Mouse (Mus musculus): ENCODE data around the gene Olfr1133.
"Not testable (repeated sequence)": the region's sequence is repeated elsewhere in the genome, so short reads cannot be mapped to it uniquely, and the experiment has no call there.

The Olfr1133 gene

DNA sequence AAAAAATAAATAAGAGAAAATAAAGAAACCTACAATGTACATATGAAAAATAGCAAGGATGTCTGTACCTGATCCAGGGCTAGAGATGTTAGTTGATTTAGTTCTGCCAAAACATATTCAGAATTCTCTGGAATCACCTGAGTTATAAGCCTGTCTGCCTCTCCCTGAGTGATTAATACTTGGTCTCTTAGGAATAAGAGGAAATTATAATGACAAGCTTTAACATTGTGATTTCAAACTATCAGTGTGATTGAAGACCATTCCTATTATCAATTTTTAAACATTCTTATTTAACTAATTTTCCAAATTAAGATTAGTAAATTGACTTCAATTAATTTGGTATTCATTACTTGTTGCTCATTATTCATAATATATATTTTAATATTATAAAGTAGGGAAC lies at the start of gene Olfr1133:
Olfr1133 (minus strand) TSS at position 101 of the 400 bp plus-strand sequence.
- DNase-seq = no peak

DNA sequence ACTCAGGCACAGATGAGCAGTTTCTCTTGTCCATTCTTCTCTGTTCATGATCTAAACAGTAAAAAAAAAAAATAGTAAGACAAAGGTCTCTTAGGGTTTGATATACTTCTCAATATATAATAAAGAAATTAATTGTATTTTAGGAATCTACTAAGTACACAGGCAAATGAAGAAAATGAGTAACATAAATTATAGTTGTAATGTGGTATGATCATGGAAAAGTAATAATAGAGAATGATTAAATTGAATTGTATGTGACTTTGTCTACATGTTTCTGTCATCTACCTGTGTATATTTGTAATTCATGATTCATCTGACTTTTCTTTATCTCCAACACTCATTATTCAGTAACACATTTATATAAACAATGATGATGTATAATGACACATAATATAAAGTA lies 46.7 kb upstream of the Olfr1133 start, which contains the start of gene Olfr1136:
Olfr1136 (minus strand) TSS at position 101 of the 400 bp plus-strand sequence.
- no peak for DNase-seq

DNA sequence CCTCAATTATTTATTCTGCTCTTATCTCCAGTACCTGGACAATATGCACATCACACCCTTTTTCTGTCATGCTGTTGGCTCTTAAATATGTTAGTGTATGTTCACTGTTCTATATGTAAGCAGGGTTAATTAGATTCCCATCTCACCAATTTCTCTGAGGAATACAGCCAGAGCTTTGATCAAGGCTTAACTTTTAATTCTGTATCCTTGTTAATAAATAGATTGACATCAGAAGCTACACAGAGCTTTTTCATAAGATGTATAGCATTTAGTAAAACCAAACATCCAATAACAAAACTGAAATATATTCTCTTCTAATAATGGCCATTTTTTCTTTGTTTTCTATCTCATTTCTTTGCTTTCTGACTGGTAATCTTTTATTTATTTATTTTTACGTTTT lies 26.4 kb upstream of the Olfr1133 start, which contains the start of gene Olfr1135:
Olfr1135 (minus strand) TSS at position 101 of the 400 bp plus-strand sequence.
- no peak for DNase-seq

DNA sequence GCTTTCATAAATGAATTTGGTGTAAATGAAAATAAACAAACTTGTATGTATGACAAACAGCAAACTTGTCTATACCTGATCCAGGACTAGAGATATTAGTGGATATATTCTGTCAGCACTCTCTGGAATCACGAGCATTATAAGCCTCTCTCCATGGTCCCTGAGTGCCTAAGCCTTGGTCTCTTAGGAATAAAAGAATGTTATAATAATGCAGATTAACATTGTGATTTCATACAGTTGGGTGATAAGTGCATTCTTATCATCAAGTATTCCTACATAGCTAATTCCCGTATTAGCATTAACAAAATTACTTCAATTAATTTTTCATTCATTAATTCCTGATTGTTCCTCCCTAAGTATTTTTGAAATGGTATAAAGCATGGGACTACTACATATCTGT lies 11.2 kb upstream of the Olfr1133 start, which contains the start of gene Olfr1134:
Olfr1134 (minus strand) TSS at position 101 of the 400 bp plus-strand sequence.
- DNase-seq = no peak

DNA sequence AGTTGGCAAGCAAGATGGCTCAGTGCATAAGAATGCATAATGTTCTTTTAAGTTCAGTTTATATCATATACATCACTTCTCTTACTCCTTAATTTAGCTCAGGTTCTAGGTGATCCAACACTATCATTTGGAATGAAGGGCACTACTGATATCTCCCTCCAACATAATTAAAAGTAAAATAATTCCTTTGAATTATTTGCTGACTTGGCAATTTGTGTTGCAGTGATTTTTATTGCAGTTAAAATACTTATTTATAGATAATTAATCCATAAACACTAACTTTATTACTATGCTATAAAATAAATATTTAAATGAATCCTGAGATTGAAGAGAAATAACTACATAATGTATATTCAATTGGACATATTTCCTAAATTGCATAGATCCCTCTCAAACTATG lies 4.7 kb downstream of the Olfr1133 start:
- DNase-seq = no peak

DNA sequence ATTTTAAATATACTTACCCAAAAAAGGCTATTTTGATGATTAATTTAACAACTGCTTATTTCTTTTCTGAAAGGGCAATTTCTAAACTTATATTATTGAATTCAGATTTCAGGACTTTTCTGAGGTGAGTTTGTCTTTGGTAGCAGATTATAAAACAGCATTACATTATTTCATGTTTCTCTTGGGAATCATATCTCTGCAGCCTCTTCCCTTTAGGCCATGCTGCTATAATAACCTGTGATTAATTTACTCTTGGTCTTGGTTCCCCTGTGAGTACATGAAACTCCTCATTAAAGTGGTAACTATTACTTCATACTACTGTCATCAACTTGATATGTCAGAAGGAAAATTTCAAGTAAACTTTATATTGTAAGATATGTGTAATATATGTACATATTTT lies 9.7 kb downstream of the Olfr1133 start, which contains the start of gene Olfr1132:
Olfr1132 (minus strand) TSS at position 101 of the 400 bp plus-strand sequence.
- DNase-seq = no peak

DNA sequence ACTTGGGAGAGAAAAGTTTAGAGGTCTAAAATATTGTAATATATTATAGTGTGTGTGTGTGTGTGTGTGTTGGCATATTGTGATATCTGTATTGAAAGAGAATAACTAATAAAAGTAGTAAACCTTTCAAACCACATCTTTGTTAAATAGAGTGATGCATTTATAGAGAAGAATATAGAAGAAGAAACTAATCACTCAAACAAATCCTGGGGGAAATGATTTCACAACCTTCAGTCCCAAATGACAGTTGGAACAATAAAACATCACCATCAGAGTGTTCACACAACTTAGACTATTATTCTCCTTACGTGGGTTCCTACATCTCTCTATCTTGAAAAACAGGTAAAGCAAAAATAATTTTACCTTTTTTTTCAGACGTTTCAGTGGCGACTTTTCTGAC lies 20.4 kb downstream of the Olfr1133 start, which contains the start of gene Olfr1131:
Olfr1131 (plus strand) TSS at position 301 of the 400 bp plus-strand sequence.
- no peak for DNase-seq

DNA sequence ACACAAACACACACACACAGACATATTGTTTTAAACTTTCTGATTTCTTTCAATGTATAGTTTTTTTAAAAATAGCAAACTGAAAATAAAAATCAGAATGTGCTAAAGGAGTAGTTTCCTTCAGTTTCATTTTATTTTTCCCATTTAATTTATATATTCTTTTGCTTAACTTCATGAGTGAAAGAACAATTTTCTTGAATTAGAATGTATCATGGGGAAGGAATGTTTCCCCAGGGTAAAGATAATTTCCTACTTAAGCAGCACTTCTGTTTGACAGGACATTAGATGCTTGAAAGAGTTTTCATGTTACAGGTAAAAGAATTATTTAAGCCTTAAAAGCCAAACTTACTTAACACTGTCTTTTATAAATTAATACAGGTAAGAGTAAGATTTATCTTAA lies 41.3 kb downstream of the Olfr1133 start, which contains the start of gene Olfr1130:
Olfr1130 (plus strand) TSS at position 301 of the 400 bp plus-strand sequence.
- not testable (repeated sequence) for DNase-seq
